Mouse (Mus musculus) G1E (cell line): ENCODE data around the gene Elovl6. TPM values are rescaled to one million over a fixed set of nuclear protein-coding genes. Genes with fewer than 3 reads are reported as not detected.

Experiments used
- ATAC-seq: 2 replicates; pipeline ENCODE4 v1.8.0; 2016; ENCODE audit warnings: mild to moderate bottlenecking; ENCODE audit not compliant: insufficient number of reproducible peaks, poor library complexity, low FRiP score, severe bottlenecking; ENCODE audit errors: extremely low read depth
- DNase-seq: peaks from one replicate; pipeline ENCODE4 v3.0.0; 2012; ENCODE audit warnings: low spot score
- H3K27me3 ChIP-seq: 2 replicates; pipeline ENCODE4 v1.6.1; 2012; ENCODE audit warnings: mild to moderate bottlenecking, low read length, inconsistent platforms; ENCODE audit not compliant: insufficient read depth
- H3K36me3 ChIP-seq: replicated peaks from 2 replicates; pipeline ENCODE3; 2012; ENCODE audit warnings: mild to moderate bottlenecking, inconsistent platforms
- H3K4me1 ChIP-seq: 2 replicates; pipeline ENCODE4 v1.6.1; 2012; ENCODE audit warnings: low read depth, low read length, inconsistent platforms, mixed read lengths; ENCODE audit not compliant: insufficient read depth
- H3K4me3 ChIP-seq: 2 replicates; pipeline ENCODE4 v1.5.1; 2012; ENCODE audit warnings: low read depth, mild to moderate bottlenecking, inconsistent platforms, low read length, moderate library complexity, mixed read lengths
- H3K9me3 ChIP-seq: replicated peaks from 2 replicates; pipeline ENCODE4 v1.6.1; 2012; ENCODE audit warnings: inconsistent platforms
- CTCF ChIP-seq: IDR thresholded peaks from 2 replicates; pipeline ENCODE4 v1.5.1; 2012; ENCODE audit warnings: low read depth, low read length, inconsistent platforms, mixed read lengths
- GATA1 ChIP-seq: IDR thresholded peaks from 2 replicates; pipeline ENCODE4 v1.6.1; 2012; ENCODE audit warnings: borderline replicate concordance, low read length, inconsistent platforms, mixed read lengths
- GATA2 ChIP-seq: IDR thresholded peaks from 2 replicates; pipeline ENCODE4 v1.6.1; 2012; ENCODE audit warnings: low read depth, low read length, inconsistent platforms, borderline replicate concordance
- POLR2AphosphoS5 ChIP-seq: IDR thresholded peaks from 2 replicates; pipeline ENCODE4 v1.6.1; 2012; ENCODE audit warnings: low read depth, low read length, inconsistent platforms; ENCODE audit not compliant: insufficient replicate concordance
- TAL1 ChIP-seq: conservative IDR thresholded peaks from 2 replicates; pipeline ENCODE4 v1.6.1; 2012; ENCODE audit warnings: low read depth, low read length, inconsistent platforms, mixed read lengths
- polyA plus RNA-seq: library from polyadenylated mRNA; stranded (reverse); fragments of >175 nt; gene quantifications from 2 replicates; pipeline ENCODE4 v1.2.3, GENCODE M21; 2012
- total RNA-seq, 2 experiments: library from RNA; stranded (forward) in 1 of 2; stranded (reverse) in 1 of 2; fragments of 200-1000 nt in 1 of 2; fragments of >200 nt in 1 of 2; fragmentation: Nextera tagmentation in 1 of 2; gene quantifications; 2 replicates each; pipeline ENCODE4 v1.2.3; 2014 to 2017

Elovl6 gene
- total and polyA plus RNA-seq, 3 experiments = 2.3 to 20.4 (median 20.4) TPM

DNA sequence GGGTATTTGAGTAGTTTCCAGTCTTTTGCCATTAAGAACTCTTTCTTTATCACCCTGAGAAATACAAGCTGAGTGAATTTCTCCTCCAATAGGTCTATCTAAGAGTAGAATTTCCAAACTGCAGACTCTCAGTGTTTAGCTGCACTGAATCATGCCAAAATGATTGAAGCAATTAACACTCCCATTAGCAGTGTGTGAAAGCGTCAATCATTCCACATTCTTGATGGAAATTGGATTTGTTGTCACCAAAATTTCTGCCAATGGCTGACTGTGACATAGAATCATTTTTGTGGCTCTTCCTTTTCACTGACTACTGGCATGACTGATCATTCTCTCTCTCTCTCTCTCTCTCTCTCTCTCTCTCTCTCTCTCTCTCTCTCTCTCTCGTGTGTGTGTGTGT, 131.8 kb downstream of the Elovl6 start:
- DNase-seq = no peak
- no peak for ATAC-seq
- Histone ChIP-seq H3K4me3 (no peak overlapping the region), H3K4me1 (no peaks in the 10 kb centered on the region), H3K9me3 (peaks cover 3% of the 10 kb centered on the region), H3K36me3 (no peaks in the 10 kb centered on the region), H3K27me3 (no peaks in the 10 kb centered on the region)
- no peak for TF ChIP-seq GATA1

- H3K4me3 ChIP-seq = no peak overlapping the region
- H3K27me3 ChIP-seq = no peaks in the 10 kb centered on the region
- no peaks in the 10 kb centered on the region for H3K9me3 ChIP-seq
- ATAC-seq (no peak), DNase-seq (no peak)
- TF ChIP-seq POLR2AphosphoS5 (no peak), GATA2 (no peak), TAL1 (no peak), CTCF (no peak), GATA1 (no peak)
- peaks cover 19% of the 10 kb centered on the region for H3K36me3 ChIP-seq
- H3K4me1 ChIP-seq = no peaks in the 10 kb centered on the region
Measured at GRCm38 (mm10) chr3:129675923-129676322, 143.8 kb downstream of the Elovl6 start.

GRCm38 (mm10) chr3:129680258-129680657, 148.1 kb downstream of the Elovl6 start:
- Histone ChIP-seq H3K4me3 (no peak overlapping the region), H3K4me1 (no peaks in the 10 kb centered on the region), H3K9me3 (no peaks in the 10 kb centered on the region), H3K36me3 (peaks cover 40% of the 10 kb centered on the region), H3K27me3 (no peaks in the 10 kb centered on the region)
- ATAC-seq (no peak), DNase-seq (no peak)
- TF ChIP-seq GATA1 = no peak
- TF ChIP-seq TAL1 = no peak
- TF ChIP-seq POLR2AphosphoS5 = no peak
- TF ChIP-seq CTCF = no peak
- TF ChIP-seq GATA2 = no peak

GRCm38 (mm10) chr3:129681841-129682240, 149.7 kb downstream of the Elovl6 start:
- Histone ChIP-seq H3K4me1 (no peaks in the 10 kb centered on the region), H3K27me3 (no peaks in the 10 kb centered on the region), H3K9me3 (no peaks in the 10 kb centered on the region), H3K4me3 (no peak overlapping the region), H3K36me3 (peaks cover 48% of the 10 kb centered on the region)
- TF ChIP-seq POLR2AphosphoS5 (no peak), GATA1 (no peak), GATA2 (no peak), TAL1 (no peak), CTCF (no peak)
- no peak for DNase-seq
- ATAC-seq = no peak

GRCm38 (mm10) chr3:129682389-129682788, 150.2 kb downstream of the Elovl6 start:
- Histone ChIP-seq H3K36me3 (peaks cover 48% of the 10 kb centered on the region), H3K4me3 (no peak overlapping the region), H3K9me3 (no peaks in the 10 kb centered on the region), H3K27me3 (no peaks in the 10 kb centered on the region), H3K4me1 (no peaks in the 10 kb centered on the region)
- no peak for TF ChIP-seq TAL1
- no peak for TF ChIP-seq POLR2AphosphoS5
- no peak for TF ChIP-seq GATA1
- no peak for TF ChIP-seq CTCF
- no peak for TF ChIP-seq GATA2
- DNase-seq = no peak
- no peak for ATAC-seq

- Histone ChIP-seq H3K27me3 (no peaks in the 10 kb centered on the region), H3K4me3 (no peak overlapping the region), H3K4me1 (no peaks in the 10 kb centered on the region), H3K36me3 (peaks cover 50% of the 10 kb centered on the region), H3K9me3 (no peaks in the 10 kb centered on the region)
- TF ChIP-seq CTCF = no peak
- TF ChIP-seq POLR2AphosphoS5 = no peak
- TF ChIP-seq GATA2 = no peak
- TF ChIP-seq GATA1 = no peak
- TF ChIP-seq TAL1 = no peak
- ATAC-seq (no peak), DNase-seq (no peak)
Measured at GRCm38 (mm10) chr3:129683060-129683679, 151.0 kb downstream of the Elovl6 start.
